Mouse (Mus musculus) C2C12 (cell line): ENCODE results near the gene Cadm1. TPM values are rescaled to one million over a fixed set of nuclear protein-coding genes. Genes with fewer than 3 reads are reported as not detected.
A peak's percentile ranks its signal among the peaks of the same experiment; 100 is the strongest.

Experiments
- H3K27me3 ChIP-seq: one replicate; pipeline ENCODE4 v1.6.1; 2011; ENCODE audit not compliant: control insufficient read depth, insufficient read depth, insufficient read length
- H3K36me3 ChIP-seq: one replicate; pipeline ENCODE4 v1.6.1; 2011; ENCODE audit not compliant: control insufficient read depth, insufficient read depth
- H3K4me3 ChIP-seq: one replicate; pipeline ENCODE4 v1.5.1; 2011; ENCODE audit warnings: mild to moderate bottlenecking, control low read depth; ENCODE audit not compliant: poor library complexity, insufficient read depth, severe bottlenecking
- H3K79me2 ChIP-seq: one replicate; pipeline ENCODE4 v1.6.1; 2011; ENCODE audit not compliant: control insufficient read depth, insufficient read depth
- H3K79me3 ChIP-seq: one replicate; pipeline ENCODE4 v1.6.1; 2011; ENCODE audit warnings: low read depth, control low read depth
- H3ac ChIP-seq: one replicate; pipeline ENCODE3; 2011; ENCODE audit warnings: low read depth; ENCODE audit not compliant: control insufficient read depth, insufficient read length
- CEBPB ChIP-seq: IDR thresholded peaks from one replicate; pipeline ENCODE4 v1.6.1; 2011; ENCODE audit warnings: low read depth, mild to moderate bottlenecking, control low read depth, moderate library complexity
- CTCF ChIP-seq: IDR thresholded peaks from one replicate; pipeline ENCODE4 v1.5.1; 2011; ENCODE audit not compliant: control insufficient read depth, insufficient read depth, insufficient read length
- FOSL1 ChIP-seq: IDR thresholded peaks from one replicate; pipeline ENCODE4 v1.8.0; 2011; ENCODE audit warnings: mild to moderate bottlenecking, low read length; ENCODE audit not compliant: poor library complexity, insufficient read depth, severe bottlenecking
- MAX ChIP-seq: IDR thresholded peaks from one replicate; pipeline ENCODE4 v1.6.1; 2011; ENCODE audit warnings: mild to moderate bottlenecking, control low read depth
- MYOD1 ChIP-seq: IDR thresholded peaks from one replicate; pipeline ENCODE4 v1.6.1; 2011; ENCODE audit warnings: low read depth; ENCODE audit not compliant: control insufficient read depth, insufficient read length
- MYOG ChIP-seq: IDR thresholded peaks from one replicate; pipeline ENCODE4 v1.6.1; 2011; ENCODE audit not compliant: control insufficient read depth, insufficient read length; ENCODE audit errors: extremely low read depth
- USF1 ChIP-seq: IDR thresholded peaks from one replicate; pipeline ENCODE4 v1.6.1; 2011; ENCODE audit warnings: low read depth, mild to moderate bottlenecking, control low read depth, moderate library complexity
- polyA plus RNA-seq: library from polyadenylated mRNA; unstranded; fragments of >200 nt; fragmentation: generic; extraction: Trizol; gene quantifications from one replicate; pipeline ENCODE4 v1.2.1, GENCODE M21; 2012; ENCODE audit warnings: missing spikeins

Cadm1 gene
- polyA plus RNA-seq, 1 experiment: 41.8 TPM

DNA sequence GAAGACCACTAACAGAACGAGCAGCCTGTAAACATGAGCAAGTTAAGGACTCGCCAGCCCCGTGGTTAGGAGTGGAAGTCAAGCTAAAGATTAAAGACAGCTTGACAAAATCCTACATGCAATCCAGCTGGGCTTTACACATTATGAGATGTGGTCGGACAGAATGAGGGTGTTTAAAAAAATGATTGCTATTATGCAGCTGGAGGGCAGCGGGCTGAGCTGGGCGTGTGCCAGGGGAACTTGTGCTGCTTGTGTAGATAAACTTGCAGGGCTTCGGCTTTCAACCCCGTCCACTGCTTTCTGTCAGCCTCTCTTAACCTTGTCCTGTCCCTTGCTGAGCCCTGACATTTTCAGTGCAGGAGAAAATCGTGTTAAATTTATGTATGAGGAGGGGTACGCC lies 158.3 kb downstream of the Cadm1 start:
- Histone ChIP-seq H3ac (peak overlapping the region; percentile 50), H3K36me3 (peaks cover 12% of the 10 kb centered on the region), H3K27me3 (no peaks in the 10 kb centered on the region), H3K79me3 (peaks cover 4% of the 10 kb centered on the region), H3K79me2 (peaks cover 33% of the 10 kb centered on the region), H3K4me3 (no peak overlapping the region)
- no peak for TF ChIP-seq MYOG
- no peak for TF ChIP-seq CTCF
- no peak for TF ChIP-seq FOSL1
- no peak for TF ChIP-seq MAX
- no peak for TF ChIP-seq CEBPB
- TF ChIP-seq MYOD1: no peak
- TF ChIP-seq USF1: no peak

DNA sequence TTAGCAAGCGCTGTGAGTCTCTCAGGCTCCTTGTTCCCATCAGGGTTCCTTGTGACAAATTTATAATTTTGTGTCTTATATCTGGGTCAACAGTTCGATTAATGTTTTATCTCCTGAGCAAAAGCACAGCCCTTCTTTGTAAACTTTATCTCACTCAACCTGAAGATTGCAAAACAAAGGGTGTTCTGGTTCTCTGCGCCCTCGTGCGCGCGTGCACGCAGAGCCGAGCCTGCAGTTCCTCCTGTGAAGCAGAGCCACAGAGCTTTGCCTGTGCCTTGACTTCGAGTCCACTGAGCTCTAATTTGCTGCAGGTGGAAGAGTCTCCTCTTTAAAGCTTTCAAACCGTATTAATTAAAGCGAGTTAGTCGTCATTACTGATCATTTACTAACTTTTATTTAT lies 162.9 kb downstream of the Cadm1 start:
- H3K27me3 ChIP-seq: no peaks in the 10 kb centered on the region
- H3K79me2 ChIP-seq: peaks cover 21% of the 10 kb centered on the region
- H3K36me3 ChIP-seq: no peaks in the 10 kb centered on the region
- TF ChIP-seq CEBPB (no peak), MAX (no peak), MYOG (no peak), CTCF (no peak), MYOD1 (no peak), USF1 (no peak), FOSL1 (no peak)
- H3ac ChIP-seq: no peak overlapping the region
- H3K79me3 ChIP-seq: peaks cover 2% of the 10 kb centered on the region
- H3K4me3 ChIP-seq: no peak overlapping the region

- Histone ChIP-seq H3K79me2 (peaks cover 19% of the 10 kb centered on the region), H3K4me3 (no peak overlapping the region), H3K36me3 (no peaks in the 10 kb centered on the region), H3K79me3 (peaks cover 12% of the 10 kb centered on the region), H3K27me3 (no peaks in the 10 kb centered on the region), H3ac (no peak overlapping the region)
- TF ChIP-seq CTCF (peak; percentile 29), MYOD1 (no peak)
Measured at GRCm38 (mm10) chr9:47699026-47699425, 169.1 kb downstream of the Cadm1 start.

GRCm38 (mm10) chr9:47700021-47700420 lies 170.0 kb downstream of the Cadm1 start:
- H3K79me3 ChIP-seq: peaks cover 14% of the 10 kb centered on the region
- no peaks in the 10 kb centered on the region for H3K27me3 ChIP-seq
- TF ChIP-seq CTCF: no peak
- TF ChIP-seq MYOG: no peak
- TF ChIP-seq CEBPB: no peak
- TF ChIP-seq MYOD1: no peak
- TF ChIP-seq USF1: no peak
- TF ChIP-seq FOSL1: no peak
- no peak for TF ChIP-seq MAX
- H3K79me2 ChIP-seq: peaks cover 19% of the 10 kb centered on the region
- H3K4me3 ChIP-seq: no peak overlapping the region
- peaks cover 3% of the 10 kb centered on the region for H3K36me3 ChIP-seq
- H3ac ChIP-seq: no peak overlapping the region

DNA sequence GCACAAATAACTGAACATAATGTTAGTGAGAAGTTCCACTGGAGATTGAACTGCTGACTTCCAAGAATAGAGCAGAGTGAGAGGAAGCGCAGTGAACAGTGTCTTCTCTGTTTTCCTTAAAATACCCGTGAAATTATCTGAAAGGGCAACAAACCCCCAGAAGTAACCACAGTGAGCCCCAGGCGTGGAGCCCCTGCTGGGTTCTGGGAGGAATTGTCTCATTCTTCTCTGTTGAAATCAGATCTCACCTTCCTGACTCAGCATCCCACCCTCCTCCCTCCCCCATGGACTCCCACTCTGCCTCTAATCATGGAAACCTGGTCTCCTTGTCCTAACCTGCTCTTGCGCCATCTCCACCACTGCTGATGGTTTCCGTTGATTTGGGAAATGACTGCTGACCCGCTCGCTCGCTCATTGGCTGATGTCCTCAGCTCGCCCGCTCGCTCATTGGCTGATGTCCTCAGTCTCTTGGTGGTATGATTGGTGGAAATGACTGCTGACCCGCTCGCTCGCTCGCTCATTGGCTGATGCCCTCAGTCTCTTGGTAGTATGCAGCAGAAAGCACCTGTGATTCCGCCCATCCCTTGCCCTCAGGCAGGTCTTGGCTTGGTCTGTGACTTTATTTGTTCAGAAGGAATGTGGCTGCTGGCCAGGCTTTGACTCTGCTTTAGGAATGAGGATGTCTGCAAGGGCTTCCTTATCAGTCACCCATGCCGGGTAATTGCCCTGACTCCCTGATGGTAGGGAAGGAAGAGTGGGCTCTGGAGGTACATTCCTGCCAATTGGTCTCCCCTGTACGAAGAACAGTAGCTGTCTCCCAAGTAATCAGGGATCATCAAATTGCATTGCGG lies 173.3 kb downstream of the Cadm1 start:
- Histone ChIP-seq H3K79me2 (peaks cover 19% of the 10 kb centered on the region), H3K79me3 (peaks cover 14% of the 10 kb centered on the region), H3K4me3 (no peak overlapping the region), H3ac (no peak overlapping the region), H3K36me3 (peaks cover 4% of the 10 kb centered on the region), H3K27me3 (no peaks in the 10 kb centered on the region)
- TF ChIP-seq USF1 (no peak), CEBPB (no peak), MYOD1 (no peak), CTCF (no peak), MAX (no peak), FOSL1 (no peak), MYOG (no peak)
